ENCODE assay signal across 13 mouse cellular contexts in genomic region chr19:53942342-53942741, GRCm38 (mm10). TPM values are rescaled to one million over a fixed set of nuclear protein-coding genes. Genes with fewer than 3 reads are reported as not detected.
A peak's percentile ranks its signal among the peaks of the same experiment; 100 is the strongest.
DNase-seq lines count a peak whose midpoint lies in the region; ATAC-seq and TF ChIP-seq lines count a peak whose summit lies in the region.
"Had no signal": no experiment of that assay in that cellular context is flagged by ENCODE, and none has a peak within 500 bp of the region (broad histone marks: within the 10 kb centered on the region; RNA-seq: fewer than 3 reads in every experiment).

No protein-coding gene starts in this region.

- no peak overlapping the region; the same call in 1 of the 2 replicates for H3K9ac ChIP-seq in heart, embryonic 12.5 days
- 0 out of 2 replicates have a peak overlapping the region, but pooled peaks have one; percentile 13 for H3K9ac ChIP-seq in neural tube, embryonic 12.5 days
- peak overlapping the region; percentile 49 for H3K9ac ChIP-seq in liver, embryonic 13.5 days
- no peak overlapping the region for H3K9ac ChIP-seq in stomach, postnatal 0 days (ENCODE audit: low read length)
- H3K9ac ChIP-seq: embryonic facial prominence, embryonic 15.5 days had no signal

- peak overlapping the region; percentile 45 for H3K4me2 ChIP-seq in heart, embryonic 12.5 days
- H3K4me2 ChIP-seq in neural tube, embryonic 12.5 days (replicated peaks), result peak overlapping the region; percentile 64; the same call in 1 of the 2 replicates
- peak overlapping the region; percentile 83 for H3K4me2 ChIP-seq in liver, embryonic 13.5 days
- 0 out of 2 replicates have a peak overlapping the region, but pooled peaks have one; percentile 1 for H3K4me2 ChIP-seq in stomach, postnatal 0 days (replicated peaks; ENCODE audit: low read depth)

- H3K36me3 ChIP-seq in heart, embryonic 12.5 days, result peaks cover 10% of the 10 kb centered on the region; the same call in 1 of the 2 replicates
- H3K36me3 ChIP-seq in neural tube, embryonic 12.5 days, result peaks cover 17% of the 10 kb centered on the region
- H3K36me3 ChIP-seq in liver, embryonic 13.5 days, result peaks cover 11% of the 10 kb centered on the region
- no peaks in the 10 kb centered on the region for H3K36me3 ChIP-seq in stomach, postnatal 0 days (ENCODE audit: control insufficient read depth, insufficient read depth, low read length)

- TF ChIP-seq EP300 in stomach, postnatal 0 days (optimal IDR thresholded peaks at IDR 0.05), result no peak

- no peak for DNase-seq in heart, adult 8-10 months (ENCODE audit: low spot score)
- no peak for DNase-seq in neural tube, embryonic 10.5 days (ENCODE audit: extremely low spot score, low spot score)
- no peak for DNase-seq in liver, embryonic 13.5 days
- no peak for DNase-seq in stomach, postnatal 0 days (ENCODE audit: low spot score)
- DNase-seq in layer of hippocampus, adult 2 months (ENCODE audit: low spot score in 2 of 2), result no peak
- no peak for DNase-seq in left cerebral cortex, adult 9 months (ENCODE audit: low spot score in 2 of 2)
- DNase-seq: gastrocnemius, postnatal 10 days; kidney, postnatal 36 days; left cerebral cortex, postnatal 4 days had no signal

- H3K27me3 ChIP-seq in heart, embryonic 12.5 days (replicated peaks), result no peaks in the 10 kb centered on the region
- no peaks in the 10 kb centered on the region for H3K27me3 ChIP-seq in neural tube, embryonic 12.5 days (replicated peaks)
- no peaks in the 10 kb centered on the region for H3K27me3 ChIP-seq in liver, embryonic 13.5 days
- no peaks in the 10 kb centered on the region for H3K27me3 ChIP-seq in stomach, postnatal 0 days (ENCODE audit: control insufficient read depth, insufficient read depth, low read length)
- H3K27me3 ChIP-seq: CH12.LX; embryonic facial prominence, embryonic 15.5 days had no signal

- no peak for TF ChIP-seq CTCF in stomach, postnatal 0 days (IDR thresholded peaks at IDR 0.05; ENCODE audit: low read depth)
- TF ChIP-seq CTCF in layer of hippocampus, adult 2 months (conservative IDR thresholded peaks at IDR 0.05), result no peak

- no peak overlapping the region for H3K4me3 ChIP-seq in heart, embryonic 12.5 days
- H3K4me3 ChIP-seq in neural tube, embryonic 12.5 days, result no peak overlapping the region
- peak overlapping the region; percentile 99 for H3K4me3 ChIP-seq in liver, embryonic 13.5 days (replicated peaks)
- no peak overlapping the region for H3K4me3 ChIP-seq in stomach, postnatal 0 days (ENCODE audit: low read depth, low read length)
- no peak overlapping the region for H3K4me3 ChIP-seq in layer of hippocampus, adult 2 months

- peaks cover 13% of the 10 kb centered on the region for H3K4me1 ChIP-seq in heart, embryonic 12.5 days (replicated peaks)
- H3K4me1 ChIP-seq in neural tube, embryonic 12.5 days, result peaks cover 11% of the 10 kb centered on the region; the same call in 1 of the 2 replicates
- peaks cover 52% of the 10 kb centered on the region for H3K4me1 ChIP-seq in liver, embryonic 13.5 days (replicated peaks)
- H3K4me1 ChIP-seq in stomach, postnatal 0 days (replicated peaks; ENCODE audit: control insufficient read depth, insufficient read depth), result peaks cover 2% of the 10 kb centered on the region; the same call in 1 of the 2 replicates

- WGBS in heart, embryonic 12.5 days, result 95% methylated on average over 2 of the region's 2 CpGs
- WGBS in neural tube, embryonic 12.5 days, result 94% methylated on average over 2 of the region's 2 CpGs
- 87% methylated on average over 2 of the region's 2 CpGs for WGBS in liver, embryonic 13.5 days (ENCODE audit: insufficient replicate concordance)
- 80% methylated on average over 2 of the region's 2 CpGs for WGBS in stomach, postnatal 0 days

- no peaks in the 10 kb centered on the region for H3K9me3 ChIP-seq in heart, embryonic 12.5 days (replicated peaks)
- H3K9me3 ChIP-seq in neural tube, embryonic 12.5 days, result no peaks in the 10 kb centered on the region
- no peaks in the 10 kb centered on the region for H3K9me3 ChIP-seq in liver, embryonic 13.5 days (replicated peaks)
- no peaks in the 10 kb centered on the region for H3K9me3 ChIP-seq in stomach, postnatal 0 days (ENCODE audit: control insufficient read depth, low read length)
- H3K9me3 ChIP-seq: embryonic facial prominence, embryonic 15.5 days had no signal

- no peak for ATAC-seq in heart, embryonic 12.5 days (ENCODE audit: insufficient number of reproducible peaks, low FRiP score)
- no peak for ATAC-seq in neural tube, embryonic 12.5 days (ENCODE audit: low FRiP score, low read depth)
- ATAC-seq in liver, embryonic 13.5 days (ENCODE audit: low read depth), result no peak
- no peak for ATAC-seq in stomach, postnatal 0 days (ENCODE audit: low FRiP score, low TSS enrichment)

- H3K27ac ChIP-seq in heart, embryonic 12.5 days (ENCODE audit: poor library complexity, severe bottlenecking), result no peak overlapping the region
- H3K27ac ChIP-seq in neural tube, embryonic 12.5 days, result no peak overlapping the region
- H3K27ac ChIP-seq in liver, embryonic 13.5 days, result peak overlapping the region; percentile 43; the same call in 1 of the 2 replicates
- H3K27ac ChIP-seq in stomach, postnatal 0 days (replicated peaks), result 0 out of 2 replicates have a peak overlapping the region, but pooled peaks have one; percentile 6
- no peak overlapping the region for H3K27ac ChIP-seq in layer of hippocampus, adult 2 months
- H3K27ac ChIP-seq: embryonic facial prominence, embryonic 15.5 days had no signal

RNA-seq across cellular contexts. Expression of gene Shoc2, which starts 1.8 kb away (rescaled TPM):
- polyA plus RNA-seq in heart, embryonic 12.5 days (2016; fragmentation: Nextera tagmentation; extraction: Ambion mirVana), result 46.1 and 46.7 TPM in 2 replicates
- 10 to 100 TPM; 23.1 to 27.9 (median 24.0) TPM for total RNA-seq in heart, adult 8-10 months (2022)
- 64.9 and 72.0 TPM in 2 replicates for polyA plus RNA-seq in neural tube, embryonic 12.5 days (2016; fragmentation: Nextera tagmentation; extraction: Ambion mirVana)
- 17.1 and 23.4 TPM in 2 replicates for polyA plus RNA-seq in liver, embryonic 13.5 days (2015; fragmentation: Nextera tagmentation; extraction: Ambion mirVana)
- polyA plus RNA-seq in stomach, postnatal 0 days (2015; fragmentation: Nextera tagmentation; extraction: Ambion mirVana), result 31.7 and 33.9 TPM in 2 replicates
- total RNA-seq in layer of hippocampus, adult 2 months (2021), result 10 to 100 TPM; 50.1 to 50.3 TPM

RNA-seq across cellular contexts. Expression of gene Bbip1, which starts 2.1 kb away (rescaled TPM):
- polyA plus RNA-seq in heart, embryonic 12.5 days (2016; fragmentation: Nextera tagmentation; extraction: Ambion mirVana), result 57.0 and 58.3 TPM in 2 replicates
- 10 to 100 TPM; 36.5 to 41.6 (median 37.9) TPM for total RNA-seq in heart, adult 8-10 months (2022)
- 120 and 121 TPM in 2 replicates for polyA plus RNA-seq in neural tube, embryonic 12.5 days (2016; fragmentation: Nextera tagmentation; extraction: Ambion mirVana)
- polyA plus RNA-seq in liver, embryonic 13.5 days (2015; fragmentation: Nextera tagmentation; extraction: Ambion mirVana), result 58.6 and 66.2 TPM in 2 replicates
- 48.7 and 52.8 TPM in 2 replicates for polyA plus RNA-seq in stomach, postnatal 0 days (2015; fragmentation: Nextera tagmentation; extraction: Ambion mirVana)
- total RNA-seq in layer of hippocampus, adult 2 months (2021), result 10 to 100 TPM; 52.6 to 52.7 TPM

RNA-seq across cellular contexts. Expression of gene Pdcd4, which starts 50.3 kb away (rescaled TPM):
- 41.6 and 43.4 TPM in 2 replicates for polyA plus RNA-seq in heart, embryonic 12.5 days (2016; fragmentation: Nextera tagmentation; extraction: Ambion mirVana)
- 10 to 100 TPM; 18.3 to 28.1 (median 23.4) TPM for total RNA-seq in heart, adult 8-10 months (2022)
- 84.0 and 86.4 TPM in 2 replicates for polyA plus RNA-seq in neural tube, embryonic 12.5 days (2016; fragmentation: Nextera tagmentation; extraction: Ambion mirVana)
- polyA plus RNA-seq in liver, embryonic 13.5 days (2015; fragmentation: Nextera tagmentation; extraction: Ambion mirVana), result 19.3 and 23.4 TPM in 2 replicates
- polyA plus RNA-seq in stomach, postnatal 0 days (2015; fragmentation: Nextera tagmentation; extraction: Ambion mirVana), result 204 and 217 TPM in 2 replicates
- 100 to 1,000 TPM; 118 to 119 TPM for total RNA-seq in layer of hippocampus, adult 2 months (2021)

Comparison
In these comparisons a context has a peak if more than half of its experiments do, and no peak if none do; other contexts are left out.
1. H3K27ac ChIP-seq: peak in liver, embryonic 13.5 days (single experiment) and stomach, postnatal 0 days (single experiment); none in heart, embryonic 12.5 days (single experiment), neural tube, embryonic 12.5 days (single experiment) and layer of hippocampus, adult 2 months (single experiment).
2. H3K4me2 ChIP-seq: peak in every context shown above with its lines; median percentile 83 in liver, embryonic 13.5 days; 64 in neural tube, embryonic 12.5 days; 45 in heart, embryonic 12.5 days; 1 in stomach, postnatal 0 days.
3. H3K9ac ChIP-seq: peak in neural tube, embryonic 12.5 days (single experiment) and liver, embryonic 13.5 days (single experiment); none in heart, embryonic 12.5 days (single experiment) and stomach, postnatal 0 days (single experiment).